Mouse (Mus musculus) G1E (cell line): ENCODE results near the gene Slc44a2.

Experiments used
- CTCF ChIP-seq: IDR thresholded peaks from 2 replicates; pipeline ENCODE4 v1.5.1; 2012; ENCODE audit warnings: low read depth, low read length, inconsistent platforms, mixed read lengths
- GATA1 ChIP-seq: IDR thresholded peaks from 2 replicates; pipeline ENCODE4 v1.6.1; 2012; ENCODE audit warnings: borderline replicate concordance, low read length, inconsistent platforms, mixed read lengths
- TAL1 ChIP-seq: conservative IDR thresholded peaks from 2 replicates; pipeline ENCODE4 v1.6.1; 2012; ENCODE audit warnings: low read depth, low read length, inconsistent platforms, mixed read lengths

DNA sequence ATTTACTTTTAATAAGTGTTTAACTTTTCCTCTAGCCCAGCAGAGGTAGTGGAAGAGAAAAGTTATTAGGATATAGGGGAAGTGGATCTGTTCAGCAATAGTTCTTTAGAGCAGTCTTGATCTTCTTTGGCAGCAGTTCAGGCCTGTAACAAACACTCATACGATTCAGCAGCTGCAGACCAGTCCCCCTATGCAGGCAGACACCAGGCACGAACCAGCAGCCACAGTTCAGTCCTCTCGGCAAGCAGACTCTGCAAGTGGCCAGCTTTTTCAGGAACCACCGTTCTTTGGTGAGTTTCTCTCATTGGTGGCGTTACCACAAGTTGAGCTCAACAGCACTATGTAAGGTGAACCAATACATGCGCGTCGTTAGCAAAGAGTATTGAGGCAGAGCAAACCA, 16.0 kb downstream of the Slc44a2 start:
- no peak for TF ChIP-seq GATA1
- TF ChIP-seq CTCF: no peak
- TF ChIP-seq TAL1: no peak
